Mouse (Mus musculus): Measurements from ENCODE around the gene Crat.
"Not testable (repeated sequence)": the region's sequence is repeated elsewhere in the genome, so short reads cannot be mapped to it uniquely, and the experiment has no call there.

Gene Crat

DNA sequence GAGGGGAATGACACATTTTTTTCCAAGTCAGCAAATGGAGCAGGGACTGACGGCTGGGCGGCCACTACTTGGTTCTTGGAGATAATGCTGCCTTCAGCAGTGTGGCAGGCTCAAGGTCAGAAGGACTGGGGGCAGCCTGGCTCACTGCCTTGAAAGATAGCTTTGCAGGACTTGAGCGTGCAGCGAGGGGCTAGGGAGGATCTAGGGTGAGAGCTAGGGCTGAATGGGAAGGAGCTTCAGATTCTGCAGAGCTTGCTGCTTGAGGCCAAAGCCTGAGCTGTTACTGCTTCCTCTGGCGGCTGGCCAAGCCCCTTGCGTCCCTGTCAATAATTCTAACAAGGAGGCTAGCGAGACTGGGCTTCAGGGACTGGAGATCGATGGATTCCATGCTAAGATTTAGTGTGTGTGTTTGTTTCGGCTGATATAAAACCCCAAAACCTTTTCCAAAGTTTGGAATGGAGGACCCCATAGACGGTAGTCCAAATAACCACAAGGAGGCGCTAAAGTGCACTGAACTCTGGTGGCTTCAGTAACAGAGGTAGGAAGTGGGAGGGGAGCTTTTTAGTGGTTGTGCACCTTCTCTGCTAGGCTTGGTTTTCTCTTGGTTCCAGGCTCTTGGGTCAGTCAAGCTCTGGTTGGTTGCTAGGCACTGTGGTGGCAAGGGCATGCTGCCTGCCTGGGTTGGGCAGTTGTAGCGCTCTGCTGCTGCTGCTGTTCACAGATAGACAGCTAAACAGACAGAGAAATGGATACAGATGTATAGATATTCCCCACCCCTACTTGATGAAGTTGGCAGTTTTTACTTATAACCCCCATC, 25.3 kb upstream of the Crat start:
- no peak for DNase-seq (ENCODE audit: extremely low read depth, low read depth, low spot score)

DNA sequence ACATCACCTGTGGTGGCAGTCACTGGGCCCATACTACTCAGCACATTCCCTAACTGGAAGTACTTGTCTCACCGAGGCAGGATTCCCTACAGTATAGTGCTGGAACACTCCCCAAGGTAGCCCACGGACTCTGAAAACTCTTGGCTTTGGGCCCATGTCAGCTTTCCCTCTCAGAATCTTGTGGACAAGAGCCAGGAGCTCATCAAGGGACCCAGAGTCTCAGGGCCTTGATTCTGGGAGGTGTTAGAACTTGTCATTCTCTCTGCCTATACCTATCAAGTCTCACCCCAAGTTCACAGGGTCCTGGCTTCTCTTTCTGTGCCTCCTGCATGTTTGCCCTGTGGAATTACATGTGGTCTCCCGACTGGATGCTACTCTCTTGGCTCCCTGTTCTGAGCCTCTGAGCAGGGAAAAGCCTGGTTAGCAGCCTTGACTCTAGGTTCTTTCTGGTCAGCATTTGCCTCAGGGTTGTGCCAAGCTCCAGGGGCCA, 24.6 kb upstream of the Crat start:
- DNase-seq (ENCODE audit: extremely low read depth, low read depth, low spot score) = no peak

DNA sequence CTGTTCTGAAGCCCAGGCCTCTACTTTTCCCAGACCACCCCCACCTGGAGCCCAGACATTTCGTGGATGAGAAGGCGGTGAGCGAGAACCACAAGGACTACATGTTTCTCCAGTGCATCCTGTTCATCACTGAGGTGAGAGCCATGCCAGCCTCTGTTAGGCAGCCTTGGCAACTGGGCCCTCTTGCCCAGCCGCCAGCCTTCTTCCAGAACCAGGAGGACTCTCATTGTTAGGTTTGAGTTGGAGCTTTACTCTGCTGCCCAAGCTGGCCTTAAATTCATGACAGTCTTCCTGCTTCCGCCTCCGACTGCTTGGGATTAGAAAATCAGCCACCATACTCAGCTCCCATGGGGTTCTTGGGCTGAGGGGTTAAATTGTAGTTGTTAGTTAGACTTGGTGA, 24.0 kb upstream of the Crat start:
- DNase-seq (ENCODE audit: extremely low read depth, low read depth, low spot score) = no peak

DNA sequence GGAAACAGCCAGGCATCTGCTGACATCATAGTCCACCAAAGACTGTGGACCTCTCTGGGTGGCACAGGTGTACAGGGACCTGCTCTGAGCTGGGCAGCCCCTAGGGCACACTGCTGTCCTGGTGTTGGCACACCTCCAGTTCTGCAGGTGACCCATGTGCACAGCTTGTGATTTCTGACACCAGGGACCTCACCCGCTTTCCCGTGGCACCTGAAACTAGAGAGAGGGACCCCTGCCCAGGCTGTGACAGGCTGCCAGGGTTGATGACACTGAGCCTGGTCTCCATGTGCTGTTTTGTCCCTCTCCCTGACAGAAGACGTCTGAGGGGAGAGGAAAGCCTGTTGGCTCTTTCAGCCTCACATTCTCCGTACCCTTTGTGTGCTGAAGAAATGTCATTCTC, 22.2 kb upstream of the Crat start:
- no peak for DNase-seq (ENCODE audit: extremely low read depth, low read depth, low spot score)

DNA sequence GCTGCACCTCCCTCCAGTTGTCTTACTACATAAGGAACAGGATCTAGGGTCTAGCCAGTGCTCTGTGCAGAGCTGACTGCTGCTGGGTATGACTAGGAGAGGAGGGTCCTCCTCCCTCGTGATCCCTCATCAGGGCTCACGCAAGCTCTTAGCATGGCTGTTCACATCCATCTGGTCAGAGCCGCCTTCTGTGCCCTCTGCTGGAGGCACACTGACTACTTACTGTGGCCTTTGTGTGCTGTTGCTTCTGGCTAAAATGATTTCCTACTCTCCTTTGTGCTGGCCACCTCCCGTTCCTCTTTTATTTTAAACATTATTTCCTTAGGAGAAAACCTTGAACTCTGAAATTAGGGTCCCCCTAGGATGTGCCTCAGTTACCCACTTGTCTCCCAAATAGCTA, 21.2 kb upstream of the Crat start:
- DNase-seq (ENCODE audit: extremely low read depth, low read depth, low spot score) = no peak

DNA sequence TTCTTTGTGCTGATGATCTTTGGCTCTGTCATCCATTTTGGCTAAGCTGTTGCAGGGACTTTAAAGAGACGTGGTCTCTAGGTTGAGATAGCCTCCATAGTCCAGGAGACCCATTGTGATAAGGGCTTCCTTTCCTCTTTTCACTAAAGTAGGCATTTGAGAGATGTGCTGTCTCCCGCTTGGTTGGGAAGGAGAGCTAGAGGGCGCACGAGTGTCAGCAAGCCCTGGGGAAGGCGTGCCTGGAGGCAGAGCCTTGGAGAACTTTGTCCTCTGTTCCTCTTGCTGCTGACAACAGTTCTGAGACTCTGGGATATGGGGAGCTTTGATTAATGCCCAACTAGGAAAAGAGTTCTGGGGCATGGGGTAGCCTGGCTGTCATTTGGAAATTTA, 20.5 kb upstream of the Crat start:
- no peak for DNase-seq (ENCODE audit: extremely low read depth, low read depth, low spot score)

DNA sequence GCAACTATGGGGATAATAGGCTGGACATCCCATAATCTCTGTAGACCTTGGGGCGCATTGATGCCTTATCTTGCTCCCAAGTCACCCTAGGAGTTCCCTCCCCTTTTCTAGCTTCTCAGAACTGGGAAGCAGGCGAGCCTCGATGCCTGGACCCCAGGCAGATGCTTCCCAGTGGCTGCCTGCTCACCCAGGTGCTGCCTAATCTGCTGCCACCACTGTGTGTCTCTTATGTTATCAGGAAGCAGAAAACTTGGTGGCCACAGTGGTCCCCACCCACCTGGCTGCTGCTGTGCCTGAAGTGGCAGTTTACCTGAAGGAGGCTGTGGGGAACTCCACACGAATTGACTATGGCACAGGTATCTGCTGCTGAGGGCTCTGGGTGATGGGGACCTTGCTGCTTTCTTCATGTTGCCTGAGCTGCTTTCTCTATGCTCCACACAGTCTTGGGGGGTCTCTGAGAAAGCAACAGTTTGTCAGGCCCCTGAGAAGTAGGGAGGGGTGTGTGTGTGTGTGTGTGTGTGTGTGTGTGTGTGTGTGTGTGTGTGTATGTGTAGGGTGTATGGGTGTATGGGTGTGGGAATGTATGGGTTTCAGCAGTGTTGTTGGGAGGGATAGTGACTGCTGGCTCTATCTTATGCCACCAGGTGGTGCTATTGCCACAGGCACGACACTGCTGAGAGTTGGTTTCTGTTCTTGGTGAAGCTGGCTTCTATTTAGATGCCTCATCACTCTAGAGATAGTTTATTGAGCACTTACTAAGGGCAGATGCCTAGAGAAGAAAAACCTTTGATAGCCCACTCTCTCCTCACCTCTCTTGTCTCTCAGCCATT, 19.9 kb upstream of the Crat start:
- DNase-seq (ENCODE audit: extremely low read depth, low read depth, low spot score) = no peak

DNA sequence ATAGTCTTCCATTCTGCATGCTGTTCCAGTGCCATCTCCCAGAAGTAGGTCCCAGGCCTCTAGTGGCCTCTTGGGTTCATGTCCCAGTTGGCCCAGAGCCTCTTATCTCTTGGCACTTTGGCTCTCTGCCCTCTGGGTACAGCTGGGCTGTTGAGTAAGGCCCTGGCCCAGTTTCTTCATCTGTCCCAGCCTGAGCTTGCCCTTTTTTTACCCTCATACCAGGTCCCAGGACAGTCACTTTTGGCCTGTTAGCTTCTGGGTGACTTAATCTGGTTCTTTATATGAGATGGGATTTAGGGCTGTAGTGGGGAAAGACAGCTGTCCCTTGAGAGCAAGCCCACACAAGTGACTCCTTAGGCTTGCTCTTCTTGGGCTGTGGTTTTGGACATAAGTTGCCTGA, 13.5 kb upstream of the Crat start:
- peak; percentile 95 for DNase-seq (ENCODE audit: extremely low read depth, low read depth, low spot score)

DNA sequence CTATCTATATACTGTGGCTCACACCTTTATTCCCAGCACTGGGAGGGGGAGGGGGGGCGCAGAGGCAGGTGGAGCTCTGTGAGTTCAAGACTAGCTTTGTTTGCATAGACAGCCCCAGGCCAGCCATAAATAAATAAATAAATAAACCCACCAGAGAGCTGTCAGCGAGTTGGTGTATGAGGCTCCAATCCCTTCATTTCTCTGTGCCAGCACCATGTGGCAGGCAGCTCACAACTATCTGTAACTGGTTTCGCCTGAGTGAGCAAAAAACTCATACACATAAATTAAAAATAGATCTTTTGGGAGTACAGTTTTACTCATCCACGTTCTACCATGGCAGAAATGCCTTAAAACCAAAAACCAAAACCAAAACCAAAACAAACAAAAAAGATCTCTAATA, 5.8 kb upstream of the Crat start:
- no peak for DNase-seq (ENCODE audit: extremely low read depth, low read depth, low spot score)

DNA sequence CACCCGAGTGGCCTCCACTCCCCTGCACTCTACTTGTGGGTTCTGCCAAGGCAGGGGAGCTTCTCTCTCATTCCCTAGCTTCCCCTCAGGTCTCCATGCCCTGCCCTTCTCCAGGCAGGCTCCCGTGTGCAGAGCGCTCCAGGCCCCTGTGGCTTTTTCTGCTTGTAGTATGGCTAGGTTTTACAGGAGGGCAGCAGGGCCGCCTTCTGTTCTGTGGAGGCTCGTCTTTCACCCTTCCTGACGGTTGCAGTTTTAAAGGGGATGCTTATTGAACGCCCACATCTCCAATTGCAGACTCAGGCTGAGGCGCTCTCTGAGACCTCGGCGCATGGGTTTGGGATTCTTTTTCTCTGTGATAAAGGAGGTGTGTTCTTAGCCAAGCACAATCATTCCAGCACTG, 3.5 kb upstream of the Crat start:
- no peak for DNase-seq (ENCODE audit: extremely low read depth, low read depth, low spot score)

DNA sequence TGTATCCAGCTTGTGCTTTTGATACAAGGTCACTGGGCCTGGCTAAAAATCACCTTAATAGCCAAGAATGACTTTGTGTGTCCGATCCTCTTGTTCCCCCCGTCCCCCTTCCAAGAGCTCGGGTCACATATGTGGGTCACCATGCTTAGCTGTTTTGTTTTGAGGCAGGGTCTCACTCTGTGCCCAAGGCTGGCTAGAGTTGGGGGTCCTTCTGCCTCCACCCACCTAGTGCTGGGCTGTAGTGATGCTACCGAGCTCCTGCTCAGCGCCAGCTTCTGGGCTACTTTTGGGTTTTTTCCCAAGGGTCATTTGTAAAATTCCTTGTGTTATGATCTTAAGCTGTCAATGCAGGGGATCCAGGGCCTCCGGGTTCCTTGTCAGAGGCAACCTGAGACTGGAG, 2.6 kb upstream of the Crat start:
- DNase-seq (ENCODE audit: extremely low read depth, low read depth, low spot score) = no peak

DNA sequence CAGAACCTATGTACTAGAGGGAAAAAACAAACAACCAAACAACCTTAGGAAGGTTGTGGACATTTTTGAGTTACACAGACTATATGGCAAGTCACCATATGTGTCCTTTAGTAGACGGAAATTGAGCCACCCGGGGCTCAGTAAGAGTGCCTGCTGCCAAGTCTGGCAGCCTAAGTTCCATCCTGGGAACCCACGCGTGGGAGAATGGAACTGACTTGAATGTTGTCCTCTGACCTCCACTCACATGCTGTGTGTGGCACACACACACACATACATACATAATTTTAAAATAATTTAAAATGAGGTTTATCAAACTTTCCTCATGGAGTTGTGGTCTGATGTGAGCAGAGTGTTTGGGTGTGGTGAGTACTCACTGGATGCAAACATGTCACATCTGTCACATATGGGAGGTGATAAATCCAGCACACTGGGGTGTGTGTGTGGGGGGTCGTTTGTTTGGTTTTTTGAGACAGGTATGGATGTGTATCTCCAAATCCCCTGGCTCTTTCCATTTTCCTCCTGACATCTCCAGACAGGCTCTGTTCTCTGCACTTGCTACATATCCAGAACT, 2.1 kb upstream of the Crat start:
- DNase-seq (ENCODE audit: extremely low read depth, low read depth, low spot score) = no peak

DNA sequence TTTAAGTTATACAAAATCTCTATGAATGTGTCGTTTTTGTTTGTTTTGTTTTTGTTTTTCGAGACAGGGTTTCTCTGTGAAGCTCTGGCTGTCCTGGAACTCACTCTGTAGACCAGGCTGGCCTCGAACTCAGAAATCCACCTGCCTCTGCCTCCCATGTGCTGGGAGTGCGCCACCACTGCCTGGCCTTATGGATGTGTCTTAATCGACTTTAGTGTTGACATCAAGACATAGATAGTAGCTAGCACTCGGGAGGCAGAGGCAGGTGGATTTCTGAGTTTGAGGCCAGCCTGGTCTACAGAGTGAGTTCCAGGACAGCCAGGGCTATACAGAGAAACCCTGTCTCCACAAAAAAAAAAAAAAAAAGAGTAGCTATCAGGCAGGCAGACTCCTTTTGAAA, 1.5 kb upstream of the Crat start:
- not testable (repeated sequence) for DNase-seq (ENCODE audit: extremely low read depth, low read depth, low spot score)

DNA sequence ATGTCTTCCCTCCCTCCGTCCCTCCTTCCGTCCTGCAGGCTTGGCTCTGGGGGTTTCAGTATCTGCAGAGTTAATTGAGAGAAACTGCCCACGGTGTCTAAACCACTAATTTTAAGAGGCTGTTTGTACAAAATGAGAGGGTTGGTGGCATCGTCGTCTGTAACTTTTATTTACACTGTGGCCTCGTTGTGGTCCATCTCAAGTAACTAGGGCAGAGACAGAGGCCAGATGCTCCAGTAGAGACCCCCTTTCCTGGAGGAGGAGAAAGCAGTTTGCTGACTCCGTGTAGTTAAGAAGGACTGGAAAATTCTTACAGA, 994 bp upstream of the Crat start:
- DNase-seq (ENCODE audit: extremely low read depth, low read depth, low spot score) = no peak

DNA sequence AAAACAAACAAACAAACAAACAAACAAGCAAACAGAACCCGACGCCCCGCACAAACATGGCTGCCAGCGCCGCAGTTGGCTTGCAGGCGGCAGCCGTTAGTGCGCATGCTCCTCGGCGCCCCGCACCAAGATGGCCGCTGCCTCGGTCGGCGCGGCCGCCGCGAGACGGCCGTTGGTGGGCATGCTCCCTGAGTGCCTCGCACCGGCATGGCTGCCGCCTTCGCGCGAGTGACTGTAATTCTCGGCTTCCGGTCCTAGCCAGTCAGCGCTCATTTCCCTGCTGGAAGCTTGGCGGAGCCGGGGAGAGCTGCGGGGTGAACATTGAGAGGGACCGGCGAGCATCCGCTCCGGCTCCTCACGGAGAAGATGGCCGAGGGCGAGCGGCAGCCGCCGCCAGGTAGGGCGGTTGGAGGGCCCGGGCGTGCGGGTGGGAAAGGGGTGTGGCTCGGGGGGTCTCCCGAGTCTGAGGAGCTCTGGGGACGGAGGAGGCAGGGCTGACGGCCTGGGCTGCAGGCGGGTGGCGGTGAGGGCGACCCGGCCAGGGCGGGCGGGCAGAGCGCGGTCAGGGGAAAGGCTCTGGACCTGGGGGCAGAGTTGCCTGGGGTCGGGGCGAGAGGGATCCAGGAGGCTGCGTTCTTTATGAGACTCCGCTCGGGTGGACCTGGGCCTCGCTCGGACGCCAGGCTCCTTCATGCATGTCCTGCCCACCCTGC, 479 bp upstream of the Crat start, which contains the start of gene Ptpa:
Ptpa (plus strand) TSS at position 104 of the 713 bp plus-strand sequence.
- no peak for DNase-seq (ENCODE audit: extremely low read depth, low read depth, low spot score)

DNA sequence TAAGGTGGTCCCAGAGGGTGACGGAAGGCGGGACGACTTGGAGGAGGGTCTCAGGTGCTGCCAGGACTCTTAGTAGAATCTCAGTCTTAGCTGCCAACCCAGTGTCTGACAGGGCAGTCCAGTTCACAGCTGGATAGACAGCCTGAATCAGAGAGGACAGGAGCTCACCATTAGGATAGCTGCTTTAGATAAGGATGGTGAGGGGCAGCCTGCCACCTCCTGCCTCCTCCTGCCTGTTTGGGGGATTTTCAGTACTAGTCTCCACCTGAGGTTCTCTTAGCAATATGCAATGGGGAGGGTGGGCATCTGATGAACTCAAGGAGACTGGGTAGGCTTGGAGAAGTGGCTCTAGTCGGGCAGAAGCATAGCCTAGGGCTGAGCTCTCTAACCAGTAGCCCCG, 932 bp downstream of the Crat start:
- no peak for DNase-seq (ENCODE audit: extremely low read depth, low read depth, low spot score)

DNA sequence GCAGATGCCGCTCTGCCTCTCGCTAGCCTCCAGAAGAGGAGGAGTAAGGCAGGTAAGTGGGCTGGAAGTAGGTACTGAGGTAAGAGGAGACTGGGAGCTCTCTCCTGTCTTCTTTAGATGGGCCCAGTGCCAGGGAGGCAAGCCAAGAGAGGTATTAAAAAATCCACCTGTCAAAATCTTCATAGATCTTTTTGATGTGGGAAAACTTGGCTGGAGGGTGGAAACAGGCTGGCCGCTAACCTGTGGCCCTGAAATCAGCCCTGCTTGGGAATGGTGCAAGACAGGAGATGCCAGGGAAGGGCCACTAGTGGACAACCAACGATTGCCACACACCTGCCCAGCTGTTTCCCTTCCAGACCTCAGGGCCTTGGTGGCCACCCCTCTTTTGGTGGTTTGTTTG, 1.5 kb downstream of the Crat start:
- DNase-seq (ENCODE audit: extremely low read depth, low read depth, low spot score) = no peak

DNA sequence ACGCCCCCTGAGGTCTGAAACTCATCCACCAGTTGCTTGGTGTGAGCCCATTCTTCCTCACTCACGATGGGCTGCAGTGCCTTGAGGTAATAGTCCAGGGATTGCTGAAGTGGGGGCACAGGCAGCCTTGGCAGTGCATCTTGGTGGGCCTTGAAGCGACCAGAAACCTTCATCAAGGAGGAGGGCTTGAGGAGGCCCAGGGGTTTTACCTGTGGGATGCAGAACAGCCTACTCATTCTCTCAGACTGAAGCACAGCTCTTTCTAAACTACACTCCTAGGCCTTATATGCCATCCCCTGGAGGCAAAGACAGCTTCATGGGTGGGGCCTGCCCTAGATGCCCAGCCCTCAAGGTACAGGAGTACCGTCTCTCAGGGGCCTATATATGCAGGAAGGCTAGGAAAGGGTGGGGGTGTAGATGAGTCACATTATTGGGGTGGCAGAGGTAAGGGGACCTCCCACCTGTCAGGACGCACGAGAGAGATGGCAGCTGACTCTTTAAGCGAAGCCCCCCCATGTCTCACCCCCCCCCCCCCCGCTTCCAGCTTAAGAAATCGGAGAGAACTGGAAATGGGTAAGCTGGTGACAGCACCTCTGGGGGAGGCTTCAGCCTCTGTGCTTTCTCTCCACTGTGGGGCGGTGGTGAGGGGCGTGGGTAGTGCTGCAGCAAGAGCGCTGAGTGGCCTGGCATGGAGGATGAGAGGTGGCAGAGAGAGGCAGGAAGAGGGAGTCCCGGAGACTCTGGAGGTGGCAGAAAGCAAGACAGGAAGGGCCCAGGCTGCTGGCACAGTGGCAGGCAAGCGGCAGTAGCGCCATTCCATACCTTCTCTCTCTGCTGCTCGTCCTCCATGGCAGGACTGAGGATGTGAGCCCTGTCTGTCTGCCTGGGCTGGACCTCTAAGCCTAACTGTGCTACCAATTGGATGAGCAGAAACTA, 2.3 kb downstream of the Crat start:
- DNase-seq (ENCODE audit: extremely low read depth, low read depth, low spot score) = no peak

DNA sequence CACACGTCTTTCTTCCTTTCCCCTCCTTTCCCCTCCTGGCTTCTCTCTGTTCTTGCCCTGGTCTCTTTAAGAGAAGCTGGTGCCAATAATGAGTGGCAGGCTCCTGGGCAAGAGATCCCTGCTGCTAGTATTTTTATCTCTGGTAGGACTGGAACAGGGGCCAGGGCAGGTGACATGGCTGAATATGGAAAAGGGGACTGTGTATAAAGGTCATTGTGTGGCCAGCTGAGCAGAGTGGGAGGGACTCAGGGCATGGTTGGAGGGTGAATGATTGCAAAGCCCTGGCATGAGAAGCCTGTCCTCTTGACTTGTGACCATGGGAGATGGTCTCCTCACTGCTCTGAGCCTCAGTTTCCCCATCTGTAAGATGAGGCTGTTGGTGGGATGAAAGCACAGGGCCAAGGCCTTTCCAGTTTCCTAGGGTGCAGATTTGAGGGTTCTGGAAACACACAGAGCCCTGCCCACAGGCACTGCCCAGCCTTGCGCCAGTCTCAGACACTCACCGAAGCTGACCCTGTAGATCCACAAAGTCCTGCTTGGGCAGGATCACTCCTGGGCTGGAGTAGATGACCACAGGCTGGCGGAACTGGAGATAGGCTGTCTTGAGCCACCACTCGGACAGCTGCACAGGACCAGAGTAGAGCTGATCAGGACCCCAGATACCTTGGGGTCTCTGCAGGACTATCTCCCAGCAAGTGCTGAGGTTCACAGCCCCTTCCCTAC, 6.0 kb downstream of the Crat start:
- no peak for DNase-seq (ENCODE audit: extremely low read depth, low read depth, low spot score)
